Mouse (Mus musculus) myocyte (in vitro differentiated cells): ENCODE results near the gene Hfe. TPM values are rescaled to one million over a fixed set of nuclear protein-coding genes. Genes with fewer than 3 reads are reported as not detected.
"Not testable (repeated sequence)": the region's sequence is repeated elsewhere in the genome, so short reads cannot be mapped to it uniquely, and the experiment has no call there.

Source experiments
- H3K27me3 ChIP-seq: one replicate; pipeline ENCODE4 v1.6.1; 2011; ENCODE audit not compliant: control insufficient read depth, insufficient read depth, insufficient read length
- H3K36me3 ChIP-seq: one replicate; pipeline ENCODE4 v1.6.1; 2011; ENCODE audit not compliant: control insufficient read depth, insufficient read depth
- H3K4me2 ChIP-seq: one replicate; pipeline ENCODE4 v1.6.1; 2011; ENCODE audit warnings: low read depth, control low read depth
- H3K4me3 ChIP-seq: one replicate; pipeline ENCODE4 v1.5.1; 2011; ENCODE audit warnings: mild to moderate bottlenecking, control low read depth, moderate library complexity
- H3K79me2 ChIP-seq: one replicate; pipeline ENCODE4 v1.6.1; 2011; ENCODE audit not compliant: control insufficient read depth, insufficient read depth
- H3ac ChIP-seq: one replicate; pipeline ENCODE4 v1.6.1; 2011; ENCODE audit not compliant: control insufficient read depth, insufficient read length
- CEBPB ChIP-seq: IDR thresholded peaks from 2 replicates; pipeline ENCODE4 v1.6.1; 2011; ENCODE audit warnings: mild to moderate bottlenecking, moderate library complexity; ENCODE audit not compliant: poor library complexity, insufficient read depth, severe bottlenecking
- E2F4 ChIP-seq: IDR thresholded peaks from one replicate; pipeline ENCODE4 v1.6.1; 2011; ENCODE audit warnings: mild to moderate bottlenecking, control low read depth, moderate library complexity; ENCODE audit not compliant: insufficient read depth
- MAX ChIP-seq: IDR thresholded peaks from one replicate; pipeline ENCODE4 v1.6.1; 2011; ENCODE audit warnings: low read depth, mild to moderate bottlenecking, control low read depth
- MYOD1 ChIP-seq, 3 experiments: IDR thresholded peaks; one replicate each; pipeline ENCODE4 v1.6.1; 2011; ENCODE audit warnings: control low read depth in 2 of 3, low read depth in 2 of 3, mild to moderate bottlenecking in 2 of 3, moderate library complexity in 1 of 3; ENCODE audit not compliant: insufficient read length in 2 of 3, control insufficient read depth in 1 of 3
- MYOG ChIP-seq, 3 experiments: IDR thresholded peaks; one replicate each; pipeline ENCODE4 v1.6.1; 2011; ENCODE audit warnings: control low read depth in 2 of 3, low read depth in 2 of 3, mild to moderate bottlenecking in 2 of 3; ENCODE audit not compliant: insufficient read length in 2 of 3, control insufficient read depth in 1 of 3, insufficient read depth in 1 of 3
- POLR2A ChIP-seq: IDR thresholded peaks from one replicate; pipeline ENCODE4 v1.6.1; 2011; ENCODE audit warnings: low read depth, mild to moderate bottlenecking, control low read depth, moderate library complexity; ENCODE audit not compliant: insufficient read length
- POLR2AphosphoS2 ChIP-seq: IDR thresholded peaks from one replicate; pipeline ENCODE4 v1.6.1; 2011; ENCODE audit warnings: low read depth, control low read depth; ENCODE audit not compliant: insufficient read length
- REST ChIP-seq: IDR thresholded peaks from one replicate; pipeline ENCODE4 v1.6.1; 2011; ENCODE audit warnings: mild to moderate bottlenecking, control low read depth, moderate library complexity; ENCODE audit not compliant: insufficient read depth, insufficient read length
- SRF ChIP-seq: IDR thresholded peaks from one replicate; pipeline ENCODE4 v1.6.1; 2011; ENCODE audit warnings: low read depth; ENCODE audit not compliant: control insufficient read depth, insufficient read length
- TCF12 ChIP-seq: IDR thresholded peaks from one replicate; pipeline ENCODE4 v1.6.1; 2011; ENCODE audit warnings: mild to moderate bottlenecking, control low read depth; ENCODE audit not compliant: poor library complexity, insufficient read depth, severe bottlenecking
- TCF3 ChIP-seq: IDR thresholded peaks from one replicate; pipeline ENCODE4 v1.6.1; 2011; ENCODE audit warnings: low read depth, control low read depth; ENCODE audit not compliant: insufficient read length
- USF1 ChIP-seq: IDR thresholded peaks from one replicate; pipeline ENCODE4 v1.6.1; 2011; ENCODE audit warnings: low read depth, mild to moderate bottlenecking, control low read depth, moderate library complexity
- polyA plus RNA-seq: library from polyadenylated mRNA; unstranded; fragments of >200 nt; fragmentation: generic; extraction: Trizol; gene quantifications from one replicate; pipeline ENCODE4 v1.2.1, GENCODE M21; 2012; ENCODE audit warnings: missing spikeins

The Hfe gene
- polyA plus RNA-seq, 1 experiment: 5.1 TPM

DNA sequence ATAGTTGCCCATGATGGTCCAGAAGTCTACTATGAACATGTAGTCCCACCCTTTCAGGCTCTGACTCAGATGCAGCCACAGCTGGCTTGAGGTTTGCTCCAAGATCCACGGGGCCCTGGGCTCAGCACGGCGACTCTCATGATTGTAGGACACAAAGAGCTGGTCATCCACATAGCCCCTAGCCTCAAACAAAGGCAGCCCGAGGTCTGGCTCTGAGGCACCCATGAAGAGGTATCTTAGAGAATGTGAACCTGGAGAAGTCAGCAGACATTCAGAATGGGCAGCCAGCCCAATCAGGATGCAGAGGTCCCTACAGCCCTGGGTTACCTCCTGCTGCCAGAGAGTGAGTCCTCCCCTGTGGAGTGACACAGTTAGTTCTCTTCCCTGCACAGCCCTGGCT, 2.6 kb downstream of the Hfe start:
- Histone ChIP-seq H3K4me2 (no peak overlapping the region), H3K36me3 (no peaks in the 10 kb centered on the region), H3K79me2 (no peaks in the 10 kb centered on the region), H3K4me3 (no peak overlapping the region), H3K27me3 (no peaks in the 10 kb centered on the region), H3ac (no peak overlapping the region)
- TF ChIP-seq MAX: no peak
- TF ChIP-seq POLR2AphosphoS2: no peak
- TF ChIP-seq CEBPB: no peak
- no peak for TF ChIP-seq TCF3
- no peak for TF ChIP-seq USF1
- no peak for TF ChIP-seq E2F4
- no peak for TF ChIP-seq SRF
- no peak for TF ChIP-seq REST
- no peak for TF ChIP-seq POLR2A
- TF ChIP-seq MYOD1 (IDR thresholded peaks at IDR 0.05; ENCODE audit: control insufficient read depth in 1 of 3, insufficient read length in 2 of 3, low read depth in 2 of 3): no peak
- no peak for TF ChIP-seq TCF12
- TF ChIP-seq MYOG (IDR thresholded peaks at IDR 0.05; ENCODE audit: control insufficient read depth in 1 of 3, insufficient read depth in 1 of 3, insufficient read length in 2 of 3, low read depth in 2 of 3): no peak

DNA sequence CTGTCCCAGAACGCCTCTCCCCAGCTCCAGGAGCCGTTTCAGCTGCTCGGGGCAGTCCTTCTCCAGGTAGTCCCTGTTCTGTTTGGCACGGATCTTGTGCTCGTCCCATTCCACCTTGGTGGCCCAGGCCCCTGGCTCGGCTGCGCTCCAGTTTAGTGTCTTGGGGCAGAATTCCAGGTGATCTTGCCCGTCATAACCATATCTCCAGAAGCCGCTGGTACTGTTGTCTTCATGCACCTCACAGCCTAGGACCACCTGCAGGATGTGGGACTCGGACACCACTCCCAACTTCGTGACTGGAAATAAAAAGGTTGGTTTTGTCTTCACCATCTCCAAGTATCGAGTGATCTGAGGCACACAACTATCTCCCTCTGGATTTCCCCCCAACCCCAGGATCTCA, 3.9 kb downstream of the Hfe start:
- H3K4me2 ChIP-seq: no peak overlapping the region
- no peak overlapping the region for H3K4me3 ChIP-seq
- H3K79me2 ChIP-seq: no peaks in the 10 kb centered on the region
- TF ChIP-seq TCF3: no peak
- no peak for TF ChIP-seq POLR2AphosphoS2
- no peak for TF ChIP-seq MAX
- TF ChIP-seq MYOD1 (IDR thresholded peaks at IDR 0.05; ENCODE audit: control insufficient read depth in 1 of 3, insufficient read length in 2 of 3, low read depth in 2 of 3): no peak
- no peak for TF ChIP-seq SRF
- TF ChIP-seq E2F4: no peak
- no peak for TF ChIP-seq POLR2A
- no peak for TF ChIP-seq TCF12
- H3ac ChIP-seq: no peak overlapping the region
- no peaks in the 10 kb centered on the region for H3K27me3 ChIP-seq
- no peaks in the 10 kb centered on the region for H3K36me3 ChIP-seq

DNA sequence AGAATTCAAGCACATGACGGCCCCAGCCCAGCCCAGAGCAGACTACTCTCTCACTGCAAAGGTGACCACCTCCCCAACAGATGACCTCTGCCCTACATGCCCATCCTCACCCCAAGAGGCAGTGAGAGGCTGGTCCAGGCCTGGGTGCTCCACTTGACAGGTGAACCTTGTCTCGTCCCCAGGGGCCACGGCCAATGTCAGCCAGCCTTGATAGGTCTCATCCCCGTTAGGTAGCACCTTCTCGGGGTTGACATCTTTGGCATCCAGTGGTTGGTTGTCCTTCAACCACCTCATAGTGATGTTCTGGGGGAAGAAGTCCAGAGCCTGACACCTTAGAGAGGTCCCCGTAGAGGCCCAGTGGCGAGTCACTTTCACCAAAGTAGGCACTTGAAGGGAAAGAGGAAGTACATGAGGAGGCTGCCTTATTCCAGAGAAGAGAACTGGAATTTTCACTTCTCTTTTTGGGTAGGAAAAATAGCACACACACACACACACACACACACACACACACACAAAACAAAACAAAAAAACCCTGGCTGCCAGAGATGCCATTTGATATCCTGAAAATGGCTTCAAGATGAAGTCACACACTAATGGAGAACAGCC, 4.8 kb downstream of the Hfe start:
- TF ChIP-seq E2F4 (no peak), MYOG (IDR thresholded peaks at IDR 0.05; ENCODE audit: control insufficient read depth in 1 of 3, insufficient read depth in 1 of 3, insufficient read length in 2 of 3, low read depth in 2 of 3) (no peak), CEBPB (no peak), MAX (no peak), REST (no peak), USF1 (no peak), POLR2A (no peak), TCF12 (no peak), SRF (no peak), MYOD1 (IDR thresholded peaks at IDR 0.05; ENCODE audit: control insufficient read depth in 1 of 3, insufficient read length in 2 of 3, low read depth in 2 of 3) (no peak), TCF3 (no peak), POLR2AphosphoS2 (no peak)
- no peak overlapping the region for H3K4me3 ChIP-seq
- no peaks in the 10 kb centered on the region for H3K79me2 ChIP-seq

DNA sequence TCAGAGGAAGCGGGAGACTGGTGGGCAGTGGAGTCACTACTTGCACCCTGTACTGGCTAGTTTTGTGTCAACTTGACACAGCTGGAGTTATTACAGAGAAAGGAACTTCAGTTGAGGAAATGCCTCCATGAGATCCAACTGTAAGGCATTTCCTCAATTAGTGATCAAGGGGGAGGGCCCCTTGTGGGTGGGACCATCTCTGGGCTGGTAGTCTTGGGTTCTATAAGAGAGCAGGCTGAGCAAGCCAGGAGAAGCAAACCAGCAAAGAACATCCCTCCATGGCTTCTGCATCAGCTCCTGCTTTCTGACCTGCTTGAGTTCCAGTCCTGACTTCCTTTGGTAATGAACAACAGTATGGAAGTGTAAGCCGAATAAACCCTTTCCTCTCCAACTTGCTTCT, 7.9 kb downstream of the Hfe start:
- not testable (repeated sequence) for H3K4me2 ChIP-seq, H3ac ChIP-seq, H3K4me3 ChIP-seq, H3K79me2 ChIP-seq, H3K36me3 ChIP-seq, H3K27me3 ChIP-seq

More for the DNA sequence above, 4.8 kb downstream of the Hfe start:
- Histone ChIP-seq H3ac (no peak overlapping the region), H3K36me3 (no peaks in the 10 kb centered on the region), H3K27me3 (no peaks in the 10 kb centered on the region), H3K4me2 (no peak overlapping the region)

- Histone ChIP-seq H3K27me3 (no peaks in the 10 kb centered on the region), H3ac (no peak overlapping the region), H3K79me2 (no peaks in the 10 kb centered on the region), H3K36me3 (no peaks in the 10 kb centered on the region), H3K4me3 (no peak overlapping the region), H3K4me2 (no peak overlapping the region)
- TF ChIP-seq POLR2AphosphoS2 (no peak), MYOD1 (IDR thresholded peaks at IDR 0.05; ENCODE audit: control insufficient read depth in 1 of 3, insufficient read length in 2 of 3, low read depth in 2 of 3) (no peak), CEBPB (no peak), E2F4 (no peak), SRF (no peak), TCF3 (no peak), MYOG (IDR thresholded peaks at IDR 0.05; ENCODE audit: control insufficient read depth in 1 of 3, insufficient read depth in 1 of 3, insufficient read length in 2 of 3, low read depth in 2 of 3) (no peak), USF1 (no peak), POLR2A (no peak), TCF12 (no peak)
These were observed 8.4 kb downstream of the Hfe start for GRCm38 (mm10) chr13:23702220-23702619.
